Mouse (Mus musculus): ENCODE data around the gene Tdrd5.

GRCm38 (mm10) chr1:156350441-156350840 is 47.0 kb upstream of the Tdrd5 start:
- no peak for TF ChIP-seq CTCF (IDR thresholded peaks at IDR 0.05; ENCODE audit: low read depth, low read length)
- no peak for TF ChIP-seq GATA1 (IDR thresholded peaks at IDR 0.05; ENCODE audit: borderline replicate concordance, low read length)

Measured in G1E (cell line).